Mouse (Mus musculus): ENCODE measurements at regions not wholly inside any gene's neighbourhood (a gene's known extent, or its start where the extent isn't known, plus 50 kb on each side); places are given as distances from the start of the nearest gene placed in this dataset.

GRCm38 (mm10) chr8:127757396-127757795 lies 601.0 kb upstream of the Nrp1 start:
- TF ChIP-seq POLR2AphosphoS2 (IDR thresholded peaks at IDR 0.05; ENCODE audit: low read length), result no peak
- no peak for TF ChIP-seq USF1 (IDR thresholded peaks at IDR 0.05; ENCODE audit: low read depth, low read length)
- TF ChIP-seq MAFK (IDR thresholded peaks at IDR 0.05; ENCODE audit: borderline replicate concordance, low read depth, low read length), result no peak
- no peak for TF ChIP-seq EP300 (IDR thresholded peaks at IDR 0.05; ENCODE audit: low read depth in 1 of 2, low read length in 2 of 2)
- no peak for TF ChIP-seq MAX (IDR thresholded peaks at IDR 0.05; ENCODE audit: low read length)
- no peak for TF ChIP-seq POLR2A (IDR thresholded peaks at IDR 0.05; ENCODE audit: control insufficient read depth in 1 of 2, insufficient read depth in 1 of 2, low read depth in 1 of 2, low read length in 2 of 2, poor library complexity in 1 of 2)
- TF ChIP-seq E2F4 (IDR thresholded peaks at IDR 0.05; ENCODE audit: borderline replicate concordance, low read depth, low read length), result no peak
- TF ChIP-seq JUND (IDR thresholded peaks at IDR 0.05; ENCODE audit: low read depth, low read length), result no peak
- no peak for TF ChIP-seq UBTF (IDR thresholded peaks at IDR 0.05; ENCODE audit: borderline replicate concordance, insufficient read depth, low read depth, low read length)
